Comparison of ENCODE assay signal across 12 mouse cellular contexts in genomic region chrX:167719564-167719981, GRCm38 (mm10).
DNase-seq lines count a peak whose midpoint lies in the region; ATAC-seq and TF ChIP-seq lines count a peak whose summit lies in the region.
"Had no signal": no experiment of that assay in that cellular context is flagged by ENCODE, and none has a peak within 500 bp of the region (broad histone marks: within the 10 kb centered on the region; RNA-seq: fewer than 3 reads in every experiment).

No protein-coding gene starts in this region.

- no peak overlapping the region for H3K4me3 ChIP-seq in lung, adult 2 months (replicated peaks; ENCODE audit: extremely low read depth, low read depth, low read length)
- no peak overlapping the region for H3K4me3 ChIP-seq in lung, postnatal 0 days (ENCODE audit: low read depth, low read length)
- H3K4me3 ChIP-seq: gastrocnemius, adult 2 months had no signal

- TF ChIP-seq POLR2A in lung, adult 2 months (IDR thresholded peaks at IDR 0.05; ENCODE audit: borderline replicate concordance, extremely low read depth, low read depth, low read length), result no peak

- H3K36me3 ChIP-seq in lung, postnatal 0 days (ENCODE audit: insufficient read depth, low read length), result no peaks in the 10 kb centered on the region

- no peaks in the 10 kb centered on the region for H3K27me3 ChIP-seq in lung, postnatal 0 days (replicated peaks; ENCODE audit: insufficient read depth, low read length)

- DNase-seq in heart, adult 8-10 months (ENCODE audit: low spot score), result peak; percentile 1
- DNase-seq in heart, adult 11 months, result no peak
- DNase-seq in Muller cell, postnatal 12 days (ENCODE audit: inconsistent ontology term), result peak; percentile 55
- peak; percentile 8 to 26 for DNase-seq in cerebellum, postnatal 10 days
- DNase-seq in kidney, adult 9 months, result peak; percentile 59
- DNase-seq in lung, adult 2 months, result no peak
- DNase-seq in lung, postnatal 0 days (ENCODE audit: low spot score), result no peak
- DNase-seq: adrenal gland, postnatal 10 days; gastrocnemius, adult 2 months had no signal

- no peak overlapping the region for H3K4me2 ChIP-seq in lung, postnatal 0 days (replicated peaks; ENCODE audit: low read depth, low read length)

- 83% methylated on average over 3 of the region's 3 CpGs for WGBS in lung, adult 2 months
- 48% methylated on average over 3 of the region's 3 CpGs for WGBS in lung, postnatal 0 days

- TF ChIP-seq CTCF in lung, adult 2 months (IDR thresholded peaks at IDR 0.05; ENCODE audit: insufficient read depth, low read length), result no peak
- no peak for TF ChIP-seq CTCF in lung, postnatal 0 days (IDR thresholded peaks at IDR 0.05)

- no peak for ATAC-seq in lung, postnatal 0 days
- ATAC-seq in erythroblast, adult 5-6 weeks (replicated peaks; ENCODE audit: low FRiP score, poor library complexity, severe bottlenecking), result no peak

- no peak for TF ChIP-seq EP300 in lung, postnatal 0 days (IDR thresholded peaks at IDR 0.05)

- no peaks in the 10 kb centered on the region for H3K9me3 ChIP-seq in lung, postnatal 0 days (ENCODE audit: low read length)

- H3K9ac ChIP-seq in lung, postnatal 0 days (replicated peaks; ENCODE audit: low read depth), result no peak overlapping the region
- H3K9ac ChIP-seq: liver, embryonic 14.5 days had no signal

- H3K4me1 ChIP-seq in lung, adult 2 months (ENCODE audit: control insufficient read depth, insufficient read depth, low read length), result no peaks in the 10 kb centered on the region
- H3K4me1 ChIP-seq in lung, postnatal 0 days (ENCODE audit: insufficient read depth, low read depth, low read length), result no peaks in the 10 kb centered on the region

- H3K27ac ChIP-seq in lung, postnatal 0 days (ENCODE audit: low read length), result no peak overlapping the region
- H3K27ac ChIP-seq: gastrocnemius, adult 2 months; liver, embryonic 14.5 days; macrophage had no signal

Comparison
In these comparisons a context has a peak if more than half of its experiments do, and no peak if none do; other contexts are left out.
1. DNase-seq: peak in heart, adult 8-10 months (single experiment), Muller cell, postnatal 12 days (single experiment), cerebellum, postnatal 10 days (2 of 2) and kidney, adult 9 months (single experiment); none in heart, adult 11 months (single experiment), lung, adult 2 months (single experiment) and lung, postnatal 0 days (single experiment).